Mouse (Mus musculus) kidney, embryonic 16.5 days (tissue): Measurements from ENCODE around the gene Fiz1. TPM values are rescaled to one million over a fixed set of nuclear protein-coding genes. Genes with fewer than 3 reads are reported as not detected.
A peak's percentile ranks its signal among the peaks of the same experiment; 100 is the strongest.

Experiments used
- ATAC-seq: fragments of 200-750 bp; cut with Nextera tagmentation; 2 replicates; pipeline ENCODE4 v1.8.0; 2017; ENCODE audit warnings: moderate TSS enrichment; ENCODE audit not compliant: low FRiP score, low TSS enrichment
- H3K27ac ChIP-seq: fragments of 300-500 bp; sonication (generic); 2 replicates; pipeline ENCODE4 v1.5.1; 2014; ENCODE audit warnings: low read length
- H3K27me3 ChIP-seq: fragments of 300-500 bp; sonication (generic); 2 replicates; pipeline ENCODE4 v1.6.1; 2014; ENCODE audit warnings: low read length, control low read depth, mixed read lengths; ENCODE audit not compliant: insufficient read depth
- H3K36me3 ChIP-seq: fragments of 300-500 bp; sonication (generic); 2 replicates; pipeline ENCODE4 v1.6.1; 2014; ENCODE audit warnings: low read length, control low read depth, mixed read lengths; ENCODE audit not compliant: insufficient read depth
- H3K4me1 ChIP-seq: fragments of 300-500 bp; sonication (generic); 2 replicates; pipeline ENCODE4 v1.6.1; 2014; ENCODE audit warnings: low read length, control low read depth, mixed read lengths; ENCODE audit not compliant: insufficient read depth
- H3K4me2 ChIP-seq: fragments of 300-500 bp; sonication (generic); replicated peaks from 2 replicates; pipeline ENCODE4 v1.6.1; 2014; ENCODE audit warnings: low read depth, low read length
- H3K4me3 ChIP-seq: fragments of 300-500 bp; sonication (generic); 2 replicates; pipeline ENCODE4 v1.5.1; 2014; ENCODE audit warnings: mild to moderate bottlenecking, low read length
- H3K9ac ChIP-seq: fragments of 300-500 bp; sonication (generic); replicated peaks from 2 replicates; pipeline ENCODE4 v1.6.1; 2014; ENCODE audit warnings: low read length
- H3K9me3 ChIP-seq: fragments of 300-500 bp; sonication (generic); 2 replicates; pipeline ENCODE4 v1.6.1; 2016; ENCODE audit warnings: low read length, control low read depth
- WGBS: fragments of 180-500 bp; shearing (Covaris S2); extraction: QIAGEN DNeasy Blood & Tissue Kit; methylation state at CpG from one replicate; pipeline ENCODE4 v1.1.7; 2014; 5-methylcytosine and 5-hydroxymethylcytosine counted together
- polyA plus RNA-seq: library from polyadenylated mRNA; unstranded; fragments of >200 nt; fragmentation: Nextera tagmentation; extraction: Ambion mirVana; gene quantifications from 2 replicates; pipeline ENCODE4 v1.2.1, GENCODE M21; 2015

The Fiz1 gene
- polyA plus RNA-seq, 1 experiment from 2014 or later, result 44.2 TPM

DNA sequence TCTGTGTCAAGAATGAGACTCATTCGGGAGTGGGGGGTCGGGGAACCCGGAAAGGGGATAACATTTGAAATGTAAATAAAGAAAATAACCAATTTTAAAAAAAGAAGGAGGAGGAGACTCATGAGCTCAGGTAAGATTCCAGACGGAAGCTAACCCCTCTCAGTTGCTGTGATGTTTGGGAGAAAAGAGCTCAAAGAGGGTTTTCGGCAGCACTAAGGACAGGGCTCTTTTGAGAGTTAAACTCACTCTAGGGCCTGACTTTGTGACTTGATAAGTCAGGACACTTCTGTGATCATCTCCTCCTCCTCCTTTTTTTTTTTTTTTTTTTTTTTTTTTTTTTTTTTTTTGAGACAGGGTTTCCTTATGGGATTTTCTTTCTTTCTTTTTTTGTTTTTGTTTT lies 24.4 kb upstream of the Fiz1 start:
- Histone ChIP-seq H3K27ac (peak overlapping the region; percentile 99), H3K9ac (peak overlapping the region; percentile 95)

GRCm38 (mm10) chr7:5038109-5038732 lies 23.7 kb upstream of the Fiz1 start, which contains the start of gene Zfp784:
Gene Zfp784, minus strand, starts transcription at chr7:5038446.
- under 1% methylated on average over 48 of the region's 48 CpGs for WGBS
- H3K9ac ChIP-seq, result peak within 1 kb of the TSS; percentile 95
- peak within 1 kb of the TSS; percentile 48 for H3K4me2 ChIP-seq
- peaks cover 35% of the 10 kb centered on the region for H3K36me3 ChIP-seq
- no peaks in the 10 kb centered on the region for H3K27me3 ChIP-seq
- ATAC-seq, result peak; percentile 97
- H3K4me1 ChIP-seq, result peaks cover 16% of the 10 kb centered on the region; the same call in 1 of the 2 replicates
- H3K27ac ChIP-seq, result peak within 1 kb of the TSS; percentile 99
- peaks cover 6% of the 10 kb centered on the region; the same call in 1 of the 2 replicates for H3K9me3 ChIP-seq
- peak within 1 kb of the TSS; percentile 81 for H3K4me3 ChIP-seq

More for the DNA sequence above, 24.4 kb upstream of the Fiz1 start:
- Histone ChIP-seq H3K4me2 (peak overlapping the region; percentile 48), H3K4me3 (peak overlapping the region; percentile 81), H3K4me1 (peaks cover 16% of the 10 kb centered on the region; the same call in 1 of the 2 replicates), H3K27me3 (no peaks in the 10 kb centered on the region), H3K9me3 (peaks cover 6% of the 10 kb centered on the region; the same call in 1 of the 2 replicates), H3K36me3 (peaks cover 30% of the 10 kb centered on the region)
- ATAC-seq, result no peak
- 27% methylated on average over 5 of the region's 5 CpGs for WGBS

DNA sequence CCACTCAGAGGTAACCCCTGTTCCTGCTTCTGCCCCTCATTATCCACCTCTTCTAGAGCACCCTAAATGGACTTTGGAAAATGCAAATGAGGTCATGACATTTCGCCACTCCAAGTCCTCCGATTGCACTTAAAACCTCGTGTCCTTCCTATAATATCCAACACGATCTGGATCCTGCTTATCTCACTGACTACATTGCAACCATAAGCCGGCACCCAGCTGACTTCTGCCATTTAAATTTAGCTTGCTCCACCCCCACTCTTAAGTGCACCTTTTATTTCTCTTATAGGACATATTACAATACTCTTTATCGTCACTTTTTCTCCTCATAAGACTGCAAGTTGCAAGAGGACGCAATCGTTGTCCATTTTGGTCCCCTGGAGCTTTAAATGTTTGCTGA lies 23.0 kb upstream of the Fiz1 start:
- Histone ChIP-seq H3K27ac (peak overlapping the region; percentile 99), H3K4me2 (peak overlapping the region; percentile 48), H3K4me1 (peaks cover 16% of the 10 kb centered on the region; the same call in 1 of the 2 replicates), H3K9ac (no peak overlapping the region), H3K36me3 (peaks cover 43% of the 10 kb centered on the region), H3K4me3 (peak overlapping the region; percentile 81), H3K27me3 (no peaks in the 10 kb centered on the region), H3K9me3 (peaks cover 10% of the 10 kb centered on the region; the same call in 1 of the 2 replicates)
- 87% methylated on average over 8 of the region's 8 CpGs for WGBS
- ATAC-seq, result no peak

DNA sequence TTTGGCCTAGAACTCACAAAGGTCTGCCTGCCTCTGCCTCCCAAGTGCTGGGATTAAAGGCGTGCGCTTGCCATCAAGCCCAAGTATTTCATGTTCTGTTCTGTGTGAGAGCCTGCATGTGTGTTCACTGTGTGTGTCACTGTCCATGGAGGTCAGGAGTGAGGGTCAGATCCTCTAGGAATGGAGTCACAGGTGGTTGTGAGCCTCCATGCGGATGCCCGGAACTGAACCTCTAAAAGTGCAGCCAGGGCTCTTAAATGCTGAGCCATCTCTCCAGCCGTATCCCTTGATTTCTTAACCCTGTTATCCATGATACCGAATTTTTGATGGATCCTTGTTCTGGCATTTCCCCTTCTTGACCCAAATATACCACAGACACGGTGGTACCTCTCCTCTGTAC lies 22.5 kb upstream of the Fiz1 start:
- peaks cover 16% of the 10 kb centered on the region; the same call in 1 of the 2 replicates for H3K4me1 ChIP-seq
- no peaks in the 10 kb centered on the region for H3K27me3 ChIP-seq
- no peak overlapping the region for H3K4me2 ChIP-seq
- H3K9me3 ChIP-seq, result peaks cover 14% of the 10 kb centered on the region
- peaks cover 47% of the 10 kb centered on the region for H3K36me3 ChIP-seq
- WGBS, result 95% methylated on average over 7 of the region's 7 CpGs
- no peak overlapping the region for H3K9ac ChIP-seq
- H3K27ac ChIP-seq, result no peak overlapping the region
- no peak overlapping the region for H3K4me3 ChIP-seq
- no peak for ATAC-seq

DNA sequence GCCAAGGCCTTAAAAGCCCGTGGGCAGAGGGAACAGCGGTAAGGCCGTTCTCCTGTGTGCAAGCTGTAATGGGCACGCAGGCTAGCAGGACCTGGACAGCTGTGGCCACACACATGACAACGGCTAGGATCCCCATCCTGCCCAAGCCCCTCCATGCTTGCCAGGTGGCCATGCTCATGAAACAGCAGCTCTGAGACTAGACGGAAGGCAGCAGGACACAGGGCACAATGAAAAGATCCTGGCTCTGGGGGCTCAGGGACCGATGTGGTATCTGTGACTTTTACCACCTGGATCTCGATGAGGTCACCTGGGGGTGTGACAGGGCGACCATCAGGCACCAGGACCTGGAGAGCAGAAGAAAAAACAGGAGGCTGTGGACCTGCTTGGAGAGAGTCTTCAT lies 21.6 kb upstream of the Fiz1 start:
- H3K36me3 ChIP-seq, result peaks cover 53% of the 10 kb centered on the region
- H3K27ac ChIP-seq, result no peak overlapping the region
- H3K4me3 ChIP-seq, result no peak overlapping the region
- no peak overlapping the region for H3K4me2 ChIP-seq
- peaks cover 16% of the 10 kb centered on the region; the same call in 1 of the 2 replicates for H3K4me1 ChIP-seq
- no peaks in the 10 kb centered on the region for H3K27me3 ChIP-seq
- peaks cover 23% of the 10 kb centered on the region for H3K9me3 ChIP-seq
- WGBS, result 94% methylated on average over 9 of the region's 9 CpGs
- ATAC-seq, result no peak
- no peak overlapping the region for H3K9ac ChIP-seq

DNA sequence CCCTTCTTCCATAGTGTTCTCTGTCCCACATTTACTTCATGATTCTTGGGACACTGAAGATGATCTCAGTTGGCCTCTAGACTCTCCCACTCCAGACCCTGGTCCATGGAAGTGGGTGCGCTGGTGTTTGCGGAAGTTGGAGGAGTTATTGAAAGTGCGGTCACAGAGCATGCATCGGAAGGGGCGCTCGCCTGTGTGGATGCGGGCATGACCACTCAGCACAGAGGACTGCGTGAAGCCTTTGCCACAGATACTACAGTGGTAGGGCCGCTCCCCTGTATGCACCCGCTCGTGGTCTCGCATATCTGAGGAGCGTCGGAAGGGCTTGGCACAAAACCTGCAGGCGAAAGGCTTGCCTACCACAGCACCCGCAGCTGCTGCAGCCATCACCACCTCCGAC lies 21.1 kb upstream of the Fiz1 start:
- Histone ChIP-seq H3K27ac (no peak overlapping the region), H3K4me2 (no peak overlapping the region), H3K4me1 (peaks cover 16% of the 10 kb centered on the region; the same call in 1 of the 2 replicates), H3K36me3 (peaks cover 57% of the 10 kb centered on the region), H3K9ac (no peak overlapping the region), H3K4me3 (no peak overlapping the region), H3K27me3 (no peaks in the 10 kb centered on the region), H3K9me3 (peaks cover 28% of the 10 kb centered on the region)
- 94% methylated on average over 17 of the region's 17 CpGs for WGBS
- ATAC-seq, result no peak

GRCm38 (mm10) chr7:5033818-5034217 lies 19.3 kb upstream of the Fiz1 start, which contains the start of gene 4632433K11Rik:
Gene 4632433K11Rik, plus strand, starts transcription at chr7:5034118.
- H3K4me1 ChIP-seq, result peaks cover 7% of the 10 kb centered on the region; the same call in 1 of the 2 replicates
- peaks cover 46% of the 10 kb centered on the region for H3K9me3 ChIP-seq
- no peak within 1 kb of the TSS for H3K9ac ChIP-seq
- H3K4me2 ChIP-seq, result no peak within 1 kb of the TSS
- H3K4me3 ChIP-seq, result no peak within 1 kb of the TSS
- H3K36me3 ChIP-seq, result peaks cover 75% of the 10 kb centered on the region
- no peaks in the 10 kb centered on the region for H3K27me3 ChIP-seq
- H3K27ac ChIP-seq, result no peak within 1 kb of the TSS
- WGBS, result 92% methylated on average over 3 of the region's 3 CpGs
- ATAC-seq, result no peak

DNA sequence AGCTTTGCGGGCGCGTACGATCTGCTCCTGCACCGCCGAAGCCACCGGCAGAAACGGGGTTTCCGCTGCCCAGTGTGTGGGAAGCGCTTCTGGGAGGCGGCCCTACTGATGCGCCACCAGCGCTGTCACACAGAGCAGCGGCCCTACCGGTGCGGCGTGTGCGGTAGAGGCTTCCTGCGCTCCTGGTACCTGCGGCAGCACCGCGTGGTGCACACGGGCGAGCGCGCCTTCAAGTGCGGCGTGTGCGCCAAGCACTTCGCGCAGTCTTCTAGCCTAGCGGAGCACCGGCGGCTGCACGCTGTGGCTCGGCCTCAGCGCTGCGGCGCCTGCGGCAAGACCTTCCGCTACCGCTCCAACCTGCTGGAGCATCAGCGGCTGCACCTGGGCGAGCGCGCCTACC lies 17.0 kb upstream of the Fiz1 start:
- Histone ChIP-seq H3K4me2 (no peak overlapping the region), H3K27me3 (no peaks in the 10 kb centered on the region), H3K4me1 (no peaks in the 10 kb centered on the region), H3K9me3 (peaks cover 51% of the 10 kb centered on the region), H3K27ac (no peak overlapping the region), H3K9ac (no peak overlapping the region), H3K4me3 (no peak overlapping the region), H3K36me3 (peaks cover 94% of the 10 kb centered on the region)
- 84% methylated on average over 46 of the region's 46 CpGs for WGBS
- ATAC-seq, result 0 out of 2 replicates have a peak, but pooled peaks have one; percentile 4

DNA sequence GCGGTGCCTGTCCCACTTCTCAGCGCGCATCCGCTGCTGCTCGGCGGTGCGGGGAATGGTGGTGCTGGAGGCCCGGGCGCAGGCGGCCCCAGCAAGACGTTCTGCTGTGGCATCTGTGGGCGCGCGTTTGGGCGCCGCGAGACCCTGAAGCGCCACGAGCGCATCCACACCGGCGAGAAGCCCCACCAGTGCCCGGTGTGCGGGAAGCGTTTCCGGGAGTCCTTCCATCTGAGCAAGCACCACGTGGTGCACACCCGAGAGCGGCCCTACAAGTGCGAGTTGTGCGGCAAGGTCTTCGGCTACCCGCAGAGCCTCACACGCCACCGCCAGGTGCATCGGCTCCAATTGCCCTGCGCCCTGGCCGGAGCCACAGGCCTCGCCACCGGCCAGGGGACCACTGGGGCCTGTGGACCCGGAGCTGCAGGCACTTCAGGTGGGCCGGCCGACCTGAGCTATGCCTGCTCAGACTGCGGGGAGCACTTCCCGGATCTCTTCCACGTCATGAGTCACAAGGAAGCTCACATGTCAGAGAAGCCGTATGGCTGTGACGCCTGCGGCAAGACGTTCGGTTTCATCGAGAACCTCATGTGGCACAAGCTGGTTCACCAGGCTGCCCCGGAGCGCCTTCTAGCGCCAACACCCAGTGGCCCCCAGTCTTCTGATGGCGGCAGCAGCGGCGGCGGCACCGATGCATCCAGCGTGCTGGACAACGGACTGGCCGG lies 16.2 kb upstream of the Fiz1 start:
- no peak for ATAC-seq
- Histone ChIP-seq H3K4me2 (no peak overlapping the region), H3K27ac (no peak overlapping the region), H3K4me3 (no peak overlapping the region), H3K9ac (no peak overlapping the region), H3K9me3 (peaks cover 46% of the 10 kb centered on the region), H3K4me1 (no peaks in the 10 kb centered on the region), H3K36me3 (peaks cover 92% of the 10 kb centered on the region), H3K27me3 (no peaks in the 10 kb centered on the region)
- WGBS, result 83% methylated on average over 63 of the region's 63 CpGs

DNA sequence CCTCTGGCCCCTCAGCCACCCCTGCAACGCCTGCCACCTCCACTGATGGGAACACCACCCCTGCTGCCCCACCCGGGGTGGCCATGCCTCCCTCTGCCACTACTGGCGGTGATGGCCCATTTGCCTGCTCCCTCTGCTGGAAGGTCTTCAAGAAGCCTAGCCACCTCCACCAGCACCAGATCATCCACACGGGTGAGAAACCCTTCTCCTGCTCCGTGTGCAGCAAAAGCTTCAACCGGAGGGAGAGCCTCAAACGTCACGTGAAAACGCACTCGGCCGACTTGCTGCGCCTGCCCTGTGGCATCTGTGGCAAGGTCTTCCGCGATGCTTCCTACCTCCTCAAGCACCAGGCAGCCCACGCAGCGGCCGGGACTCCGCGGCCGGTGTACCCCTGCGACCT lies 15.4 kb upstream of the Fiz1 start:
- Histone ChIP-seq H3K27me3 (no peaks in the 10 kb centered on the region), H3K9ac (no peak overlapping the region), H3K4me3 (no peak overlapping the region), H3K9me3 (peaks cover 45% of the 10 kb centered on the region), H3K4me2 (no peak overlapping the region), H3K27ac (no peak overlapping the region), H3K36me3 (peaks cover 84% of the 10 kb centered on the region), H3K4me1 (no peaks in the 10 kb centered on the region)
- 94% methylated on average over 21 of the region's 21 CpGs for WGBS
- no peak for ATAC-seq
